Mouse (Mus musculus) MEL (cell line): ENCODE measurements around the gene Drp2.

ENCODE experiments used
- BHLHE40 ChIP-seq: IDR thresholded peaks from 2 replicates; pipeline ENCODE4 v1.6.1; 2012; ENCODE audit warnings: low read depth, mild to moderate bottlenecking, inconsistent platforms, low read length, improper control_type of control experiment, borderline replicate concordance
- ELF1 ChIP-seq: IDR thresholded peaks from 2 replicates; pipeline ENCODE4 v1.6.1; 2014; ENCODE audit warnings: low read depth, mild to moderate bottlenecking, inconsistent platforms, low read length, improper control_type of control experiment, moderate library complexity
- EP300 ChIP-seq, 2 experiments: IDR thresholded peaks; 2 replicates each; pipeline ENCODE4 v1.6.1; 2011; ENCODE audit warnings: improper control_type of control experiment in 2 of 2, low read length in 2 of 2, low read depth in 1 of 2, mild to moderate bottlenecking in 1 of 2
- GATA1 ChIP-seq: IDR thresholded peaks from 2 replicates; pipeline ENCODE4 v1.6.1; 2011; ENCODE audit warnings: low read depth, low read length, improper control_type of control experiment
- KAT2A ChIP-seq: conservative IDR thresholded peaks from 2 replicates; pipeline ENCODE4 v1.6.1; 2012; ENCODE audit warnings: low read depth, low read length, improper control_type of control experiment, inconsistent platforms
- MAFK ChIP-seq: IDR thresholded peaks from 2 replicates; pipeline ENCODE4 v1.6.1; 2011; ENCODE audit warnings: low read depth, mild to moderate bottlenecking, low read length, improper control_type of control experiment, borderline replicate concordance
- MYC ChIP-seq: IDR thresholded peaks from 2 replicates; pipeline ENCODE4 v1.6.1; 2011; ENCODE audit warnings: low read depth, mild to moderate bottlenecking, low read length, improper control_type of control experiment, moderate library complexity
- POLR2AphosphoS2 ChIP-seq: IDR thresholded peaks from 2 replicates; pipeline ENCODE4 v1.6.1; 2011; ENCODE audit warnings: low read length, improper control_type of control experiment
- ZKSCAN1 ChIP-seq: IDR thresholded peaks from 2 replicates; pipeline ENCODE4 v1.6.1; 2012; ENCODE audit warnings: low read depth, mild to moderate bottlenecking, inconsistent platforms, low read length, improper control_type of control experiment, moderate library complexity

GRCm38 (mm10) chrX:134362156-134362555 is 42.2 kb upstream of the Drp2 start:
- TF ChIP-seq BHLHE40 (no peak), ZKSCAN1 (no peak), GATA1 (no peak), EP300 (IDR thresholded peaks at IDR 0.05; ENCODE audit: low read depth in 1 of 2, low read length in 2 of 2) (no peak), MAFK (no peak), ELF1 (no peak), MYC (no peak), KAT2A (no peak), POLR2AphosphoS2 (no peak)
